Mouse (Mus musculus): ENCODE data around the gene Rabgap1l.

GRCm38 (mm10) chr1:160205486-160205885 lies 587.5 kb downstream of the Rabgap1l start:
- TF ChIP-seq CTCF (IDR thresholded peaks at IDR 0.05; ENCODE audit: borderline replicate concordance, control insufficient read depth, extremely low read depth, insufficient read depth, low read length, poor library complexity) (no peak), POLR2A (IDR thresholded peaks at IDR 0.05; ENCODE audit: control insufficient read depth, extremely low read depth, insufficient read depth, low read length, poor library complexity) (no peak)

Measured in thymus, adult 2 months (tissue).